Mouse (Mus musculus): ENCODE measurements around the gene Rcn3. TPM values are rescaled to one million over a fixed set of nuclear protein-coding genes. Genes with fewer than 3 reads are reported as not detected.

Rcn3 gene
- polyA plus RNA-seq, 1 experiment from 2014 or later, result 61.3 TPM

GRCm38 (mm10) chr7:45092828-45093515 is 951 bp upstream of the Rcn3 start:
- peaks cover 19% of the 10 kb centered on the region for H3K4me1 ChIP-seq
- no peak for ATAC-seq
- no peaks in the 10 kb centered on the region for H3K27me3 ChIP-seq
- H3K9me3 ChIP-seq (replicated peaks), result no peaks in the 10 kb centered on the region
- no peak overlapping the region for H3K27ac ChIP-seq
- 67% methylated on average over 12 of the region's 12 CpGs for whole genome bisulfite sequencing
- H3K9ac ChIP-seq, result no peak overlapping the region
- H3K36me3 ChIP-seq (ENCODE audit: poor library complexity, severe bottlenecking), result peaks cover 7% of the 10 kb centered on the region; the same call in 1 of the 2 replicates
- H3K4me3 ChIP-seq, result no peak overlapping the region
- H3K4me2 ChIP-seq, result no peak overlapping the region

GRCm38 (mm10) chr7:45091001-45091990 is 725 bp downstream of the Rcn3 start:
- H3K4me2 ChIP-seq, result peak overlapping the region; percentile 66
- H3K27me3 ChIP-seq, result no peaks in the 10 kb centered on the region
- H3K36me3 ChIP-seq (ENCODE audit: poor library complexity, severe bottlenecking), result peaks cover 23% of the 10 kb centered on the region
- peak overlapping the region; percentile 66 for H3K9ac ChIP-seq
- H3K9me3 ChIP-seq (replicated peaks), result no peaks in the 10 kb centered on the region
- WGBS, result 16% methylated on average over 35 of the region's 35 CpGs
- peak; percentile 61 for ATAC-seq
- peak overlapping the region; percentile 19; the same call in 1 of the 2 replicates for H3K27ac ChIP-seq
- peaks cover 19% of the 10 kb centered on the region for H3K4me1 ChIP-seq
- peak overlapping the region; percentile 43 for H3K4me3 ChIP-seq

- ATAC-seq, result no peak
- Histone ChIP-seq H3K4me2 (peak overlapping the region; percentile 66; the same call in 1 of the 2 replicates), H3K36me3 (ENCODE audit: poor library complexity, severe bottlenecking) (peaks cover 29% of the 10 kb centered on the region), H3K4me3 (no peak overlapping the region), H3K27me3 (no peaks in the 10 kb centered on the region), H3K27ac (no peak overlapping the region), H3K9me3 (replicated peaks) (no peaks in the 10 kb centered on the region), H3K9ac (no peak overlapping the region), H3K4me1 (peaks cover 19% of the 10 kb centered on the region)
- WGBS, result 82% methylated on average over 13 of the region's 13 CpGs
Observed at GRCm38 (mm10) chr7:45090251-45090977, 1.6 kb downstream of the Rcn3 start.

GRCm38 (mm10) chr7:45088597-45088996 is 3.4 kb downstream of the Rcn3 start:
- no peaks in the 10 kb centered on the region for H3K9me3 ChIP-seq (replicated peaks)
- 94% methylated on average over 17 of the region's 17 CpGs for WGBS
- H3K4me3 ChIP-seq, result no peak overlapping the region
- no peak overlapping the region for H3K9ac ChIP-seq
- no peaks in the 10 kb centered on the region for H3K27me3 ChIP-seq
- H3K36me3 ChIP-seq (ENCODE audit: poor library complexity, severe bottlenecking), result peaks cover 40% of the 10 kb centered on the region
- H3K4me2 ChIP-seq, result no peak overlapping the region
- H3K27ac ChIP-seq, result no peak overlapping the region
- no peak for ATAC-seq
- H3K4me1 ChIP-seq, result peaks cover 19% of the 10 kb centered on the region

GRCm38 (mm10) chr7:45086084-45086483 is 5.9 kb downstream of the Rcn3 start:
- H3K4me2 ChIP-seq, result no peak overlapping the region
- no peak overlapping the region for H3K4me3 ChIP-seq
- no peak overlapping the region for H3K9ac ChIP-seq
- H3K36me3 ChIP-seq (ENCODE audit: poor library complexity, severe bottlenecking), result peaks cover 51% of the 10 kb centered on the region
- no peaks in the 10 kb centered on the region for H3K27me3 ChIP-seq
- WGBS, result 81% methylated on average over 4 of the region's 4 CpGs
- ATAC-seq, result no peak
- H3K27ac ChIP-seq, result no peak overlapping the region
- peaks cover 3% of the 10 kb centered on the region for H3K4me1 ChIP-seq
- H3K9me3 ChIP-seq (replicated peaks), result no peaks in the 10 kb centered on the region

- Histone ChIP-seq H3K4me3 (no peak overlapping the region), H3K9ac (no peak overlapping the region), H3K27me3 (no peaks in the 10 kb centered on the region), H3K4me1 (no peaks in the 10 kb centered on the region), H3K36me3 (ENCODE audit: poor library complexity, severe bottlenecking) (peaks cover 48% of the 10 kb centered on the region), H3K4me2 (no peak overlapping the region), H3K27ac (peak overlapping the region; percentile 35; the same call in 1 of the 2 replicates), H3K9me3 (replicated peaks) (no peaks in the 10 kb centered on the region)
- 85% methylated on average over 22 of the region's 22 CpGs for WGBS
- no peak for ATAC-seq
Observed at GRCm38 (mm10) chr7:45083300-45083890, 8.6 kb downstream of the Rcn3 start.

- H3K27ac ChIP-seq, result peak overlapping the region; percentile 27
- H3K36me3 ChIP-seq (ENCODE audit: poor library complexity, severe bottlenecking), result peaks cover 44% of the 10 kb centered on the region
- no peak for ATAC-seq
- H3K9ac ChIP-seq, result 0 out of 2 replicates have a peak overlapping the region, but pooled peaks have one; percentile 4
- no peaks in the 10 kb centered on the region for H3K4me1 ChIP-seq
- H3K9me3 ChIP-seq (replicated peaks), result no peaks in the 10 kb centered on the region
- H3K4me3 ChIP-seq, result no peak overlapping the region
- no peaks in the 10 kb centered on the region for H3K27me3 ChIP-seq
- 76% methylated on average over 25 of the region's 25 CpGs for WGBS
- H3K4me2 ChIP-seq, result no peak overlapping the region
Observed at GRCm38 (mm10) chr7:45082401-45083299, 9.4 kb downstream of the Rcn3 start.

GRCm38 (mm10) chr7:45081016-45081415 is 11.0 kb downstream of the Rcn3 start:
- H3K36me3 ChIP-seq (ENCODE audit: poor library complexity, severe bottlenecking), result peaks cover 45% of the 10 kb centered on the region
- H3K27me3 ChIP-seq, result no peaks in the 10 kb centered on the region
- ATAC-seq, result no peak
- no peak overlapping the region for H3K9ac ChIP-seq
- H3K4me3 ChIP-seq, result no peak overlapping the region
- no peak overlapping the region for H3K4me2 ChIP-seq
- WGBS, result 39% methylated on average over 5 of the region's 5 CpGs
- no peaks in the 10 kb centered on the region for H3K9me3 ChIP-seq (replicated peaks)
- H3K27ac ChIP-seq, result no peak overlapping the region
- no peaks in the 10 kb centered on the region for H3K4me1 ChIP-seq

- H3K9ac ChIP-seq, result no peak overlapping the region
- peak; percentile 66 for ATAC-seq
- peaks cover 50% of the 10 kb centered on the region for H3K36me3 ChIP-seq (ENCODE audit: poor library complexity, severe bottlenecking)
- H3K4me2 ChIP-seq, result no peak overlapping the region
- 1% methylated on average over 10 of the region's 10 CpGs for WGBS
- H3K9me3 ChIP-seq (replicated peaks), result no peaks in the 10 kb centered on the region
- no peaks in the 10 kb centered on the region for H3K4me1 ChIP-seq
- H3K27ac ChIP-seq, result no peak overlapping the region
- no peaks in the 10 kb centered on the region for H3K27me3 ChIP-seq
- no peak overlapping the region for H3K4me3 ChIP-seq
Observed at GRCm38 (mm10) chr7:45079856-45080255, 12.2 kb downstream of the Rcn3 start.

GRCm38 (mm10) chr7:45078513-45078912 is 13.5 kb downstream of the Rcn3 start:
- WGBS, result 41% methylated on average over 9 of the region's 9 CpGs
- Histone ChIP-seq H3K36me3 (ENCODE audit: poor library complexity, severe bottlenecking) (peaks cover 54% of the 10 kb centered on the region), H3K4me2 (no peak overlapping the region)

GRCm38 (mm10) chr7:45077829-45078228 is 14.2 kb downstream of the Rcn3 start:
- H3K27me3 ChIP-seq, result no peaks in the 10 kb centered on the region
- peaks cover 52% of the 10 kb centered on the region for H3K36me3 ChIP-seq (ENCODE audit: poor library complexity, severe bottlenecking)
- no peak overlapping the region for H3K27ac ChIP-seq
- no peak overlapping the region for H3K4me2 ChIP-seq
- 88% methylated on average over 2 of the region's 2 CpGs for WGBS
- no peaks in the 10 kb centered on the region for H3K4me1 ChIP-seq
- no peak overlapping the region for H3K9ac ChIP-seq
- H3K4me3 ChIP-seq, result no peak overlapping the region
- no peaks in the 10 kb centered on the region for H3K9me3 ChIP-seq (replicated peaks)
- no peak for ATAC-seq

More at GRCm38 (mm10) chr7:45078513-45078912, 13.5 kb downstream of the Rcn3 start:
- Histone ChIP-seq H3K27me3 (no peaks in the 10 kb centered on the region), H3K9me3 (replicated peaks) (no peaks in the 10 kb centered on the region), H3K4me3 (no peak overlapping the region), H3K4me1 (no peaks in the 10 kb centered on the region), H3K9ac (no peak overlapping the region), H3K27ac (no peak overlapping the region)
- peak; percentile 39; the same call in 1 of the 2 replicates for ATAC-seq
